Mouse (Mus musculus): ENCODE measurements around the gene Use1.
"Not testable (repeated sequence)": the region's sequence is repeated elsewhere in the genome, so short reads cannot be mapped to it uniquely, and the experiment has no call there.

Use1 gene

GRCm38 (mm10) chr8:71366771-71367528, at the start of gene Use1:
Use1 (plus strand) TSS chr8:71366848.
- DNase-seq (ENCODE audit: low spot score in 2 of 2), result peak; percentile 93

DNA sequence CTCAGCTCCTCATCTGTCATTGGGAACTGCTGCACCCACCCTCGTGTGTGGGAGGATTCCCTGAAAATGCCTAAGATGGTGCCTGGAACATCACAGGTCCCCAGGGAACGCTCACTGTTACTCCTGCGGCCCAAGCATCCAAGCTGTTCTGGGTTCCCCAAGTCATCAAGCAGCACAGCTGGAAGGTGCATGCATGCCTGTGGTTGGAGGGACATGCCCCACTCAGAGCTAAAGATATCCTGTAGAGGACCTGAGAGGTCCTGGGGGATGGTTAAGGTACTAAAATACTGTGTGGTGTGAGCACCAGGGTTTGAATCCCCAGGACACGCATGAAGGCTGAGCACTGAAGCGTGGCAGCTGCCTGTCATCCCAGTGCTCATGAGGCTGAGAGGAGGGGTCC, 48.0 kb upstream of the Use1 start:
- not testable (repeated sequence) for DNase-seq (ENCODE audit: low spot score in 2 of 2)

DNA sequence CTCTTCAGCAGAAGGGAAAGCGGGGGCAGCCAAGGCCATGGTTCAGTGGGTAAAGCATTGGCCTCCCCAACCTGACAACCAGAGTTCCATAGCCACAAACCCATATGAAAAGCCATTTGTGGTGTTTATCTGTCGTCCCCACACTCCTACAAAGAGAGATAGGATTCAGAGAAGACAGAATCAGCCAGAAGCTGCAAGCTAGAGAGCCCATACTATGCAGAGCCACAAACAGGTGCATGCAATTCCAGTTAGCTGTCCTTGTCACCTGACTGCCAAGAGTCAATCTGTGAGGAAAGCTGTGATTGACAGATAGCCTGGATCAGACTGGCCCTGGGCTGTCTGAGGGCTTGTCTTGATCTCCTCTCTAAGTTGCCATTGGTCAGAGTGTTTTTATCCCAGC, 46.9 kb upstream of the Use1 start:
- DNase-seq (ENCODE audit: low spot score in 2 of 2), result not testable (repeated sequence)

GRCm38 (mm10) chr8:71322939-71323338, 43.7 kb upstream of the Use1 start:
- DNase-seq (ENCODE audit: low spot score in 2 of 2), result no peak

DNA sequence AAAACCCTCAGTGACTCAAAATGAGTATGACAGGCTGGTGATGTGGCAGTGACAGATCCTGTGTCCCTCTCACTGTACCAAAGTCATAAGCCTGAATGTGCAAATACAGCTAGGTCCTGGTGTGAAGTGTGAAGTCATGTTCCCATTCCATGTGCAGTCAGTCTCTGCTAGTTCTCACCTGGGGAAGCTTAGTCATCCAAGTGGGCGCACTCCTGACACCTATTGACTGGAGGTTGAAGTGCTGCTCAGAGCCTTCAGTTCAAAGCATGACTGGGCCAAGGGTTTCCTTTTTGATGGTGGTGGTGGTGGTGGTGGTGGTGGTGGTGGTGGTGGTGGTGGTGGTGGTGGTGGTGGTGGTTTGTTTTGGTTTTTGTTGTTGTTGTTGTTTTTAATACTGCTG, 41.8 kb upstream of the Use1 start:
- DNase-seq (ENCODE audit: low spot score in 2 of 2), result peak in 1 of 2 experiments; percentile 50

DNA sequence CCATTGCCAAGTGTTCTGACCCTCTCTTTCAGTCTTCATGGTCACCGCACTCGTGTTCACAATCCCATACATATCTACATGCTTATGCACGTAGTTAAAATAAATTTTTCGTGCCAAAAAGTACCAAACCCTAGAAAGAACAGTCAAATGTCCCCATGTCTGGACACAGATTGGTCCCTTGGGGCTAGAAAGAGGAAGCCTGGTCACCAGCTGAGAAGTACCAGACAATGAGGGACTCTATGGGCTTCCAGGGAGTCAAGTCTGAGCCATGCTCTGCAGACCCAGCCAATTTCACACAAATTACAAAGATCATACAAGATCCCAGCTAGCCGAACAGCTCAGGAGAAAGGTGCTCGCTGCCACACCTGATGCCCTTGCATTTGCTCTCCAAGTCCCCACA, 28.8 kb upstream of the Use1 start:
- DNase-seq (ENCODE audit: low spot score in 2 of 2), result not testable (repeated sequence)

DNA sequence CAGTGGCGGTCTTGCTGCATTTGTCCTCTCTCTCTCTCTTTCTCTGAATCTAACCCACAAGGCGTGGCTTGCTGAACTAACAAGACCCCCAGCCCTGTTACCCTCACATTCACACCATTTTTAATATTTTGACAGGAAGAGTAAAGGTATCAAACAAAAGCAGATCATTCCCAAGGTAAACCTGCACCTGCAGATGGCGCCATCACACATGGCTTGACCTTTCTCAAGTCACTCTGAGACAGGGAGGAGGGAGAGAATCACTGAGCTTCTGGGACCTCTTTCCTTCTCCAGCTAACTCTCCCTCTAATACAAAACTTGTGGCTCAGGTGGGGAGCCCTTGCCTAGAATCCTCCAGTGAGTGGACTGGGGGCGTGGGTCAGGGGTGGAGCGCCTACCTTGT, 26.0 kb upstream of the Use1 start:
- peak; percentile 18 to 70 for DNase-seq (ENCODE audit: low spot score in 2 of 2)

DNA sequence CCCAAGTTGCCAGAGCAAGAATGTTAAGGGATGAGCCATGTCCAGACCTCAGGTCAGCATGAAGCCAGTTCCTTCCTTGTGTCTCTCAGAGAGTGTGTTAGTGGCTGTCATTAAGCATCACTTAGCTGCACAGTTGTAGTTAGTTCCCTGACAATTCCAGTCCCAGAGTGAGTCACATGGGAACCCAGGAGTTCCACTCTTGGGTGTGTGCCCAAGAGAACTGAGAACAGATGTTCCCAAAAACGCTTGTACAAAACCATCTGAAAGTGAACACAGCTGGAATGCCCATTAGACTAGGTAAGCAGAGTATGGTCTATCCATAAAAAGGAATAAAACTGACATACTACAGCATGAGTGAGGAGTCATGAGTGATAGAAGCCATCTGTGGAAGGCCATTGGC, 20.1 kb upstream of the Use1 start:
- DNase-seq (ENCODE audit: low spot score in 2 of 2), result no peak

DNA sequence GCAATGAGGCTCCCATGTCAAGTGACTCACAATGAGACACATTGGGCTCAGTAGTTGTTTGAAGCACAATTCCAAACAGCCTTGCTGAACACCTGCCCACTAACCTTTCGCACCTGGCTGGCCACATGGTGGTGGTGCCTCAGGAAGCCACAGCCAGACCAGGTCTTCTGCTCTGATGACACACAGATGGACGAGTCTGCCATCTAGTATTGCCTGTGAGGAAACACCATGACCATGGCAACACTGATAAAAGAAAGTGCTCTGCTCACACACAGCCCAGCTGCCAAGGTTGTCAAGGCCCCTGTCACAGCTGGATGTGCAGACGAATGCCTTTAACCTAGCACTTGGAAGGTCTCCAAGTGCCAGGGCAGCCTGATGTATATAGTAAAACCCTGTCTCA, 15.5 kb upstream of the Use1 start:
- DNase-seq (ENCODE audit: low spot score in 2 of 2), result no peak

DNA sequence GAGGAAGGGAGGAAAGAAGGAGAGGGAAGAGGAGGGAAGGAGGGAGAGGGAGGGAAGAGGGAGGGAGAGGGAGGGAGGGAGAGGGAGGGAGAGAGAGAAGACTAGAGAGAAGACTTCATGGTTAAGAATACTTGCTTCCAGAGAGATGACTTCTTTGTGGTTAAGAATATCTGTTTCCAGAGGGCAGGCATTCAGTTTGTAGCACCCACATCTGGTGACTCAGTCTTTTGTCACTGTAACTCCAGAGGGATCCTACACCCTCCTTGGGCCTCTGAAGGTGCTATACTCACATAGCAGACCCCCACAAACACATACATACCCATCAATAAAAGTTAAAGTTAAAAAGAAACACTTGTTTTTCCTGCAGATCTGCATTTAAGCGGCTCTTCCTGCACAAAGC, 15.1 kb upstream of the Use1 start:
- DNase-seq (ENCODE audit: low spot score in 2 of 2), result no peak

DNA sequence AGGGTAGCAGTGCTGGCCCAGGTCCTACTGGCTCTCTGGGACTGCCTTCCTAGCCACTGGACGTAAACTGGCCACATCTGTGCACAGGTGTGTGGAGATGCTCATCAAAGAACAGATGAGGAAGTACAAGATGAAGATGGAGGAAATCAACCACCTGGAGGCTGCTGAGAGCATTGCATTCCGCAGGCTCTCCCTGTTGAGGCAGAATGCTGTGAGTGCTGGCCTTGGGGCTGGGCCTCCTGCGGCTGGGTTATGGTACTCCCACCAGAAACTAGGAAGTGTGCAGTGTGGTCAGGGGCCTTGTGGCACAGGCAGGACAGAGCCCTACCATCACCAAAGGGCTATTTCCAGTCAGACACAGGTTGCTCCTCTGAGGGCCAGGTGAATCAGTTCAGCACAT, 8.6 kb upstream of the Use1 start:
- DNase-seq (ENCODE audit: low spot score in 2 of 2), result no peak

DNA sequence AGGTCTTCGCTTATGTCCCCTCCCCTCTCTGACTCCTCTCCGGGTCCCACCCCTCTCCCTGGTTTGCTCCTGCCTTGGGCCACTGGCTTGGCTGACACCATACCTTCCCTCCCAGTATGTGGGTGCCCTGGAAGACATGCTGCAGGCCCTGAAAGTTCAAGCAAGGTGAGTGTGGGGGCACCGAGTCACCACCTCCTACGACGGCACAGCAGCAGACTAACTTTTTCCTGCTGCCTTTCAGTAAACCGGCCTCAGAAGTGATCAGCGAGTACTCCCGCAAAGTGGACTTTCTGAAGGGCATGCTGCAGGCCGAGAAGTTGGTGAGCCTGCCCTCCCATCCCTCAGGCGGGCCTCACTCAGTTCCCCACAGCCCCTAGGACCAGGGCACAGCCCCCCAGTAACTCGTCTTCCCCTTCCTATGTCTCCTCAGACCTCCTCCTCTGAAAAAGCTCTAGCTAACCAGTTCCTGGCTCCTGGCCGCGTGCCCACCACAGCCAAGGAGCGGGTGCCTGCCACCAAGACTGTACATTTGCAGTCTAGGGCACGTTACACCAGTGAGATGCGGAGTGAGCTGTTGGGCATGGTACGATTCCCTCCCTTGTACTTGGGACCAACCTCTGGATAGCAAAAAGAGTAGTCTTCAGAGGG, 1.0 kb downstream of the Use1 start:
- DNase-seq (ENCODE audit: low spot score in 2 of 2), result no peak

DNA sequence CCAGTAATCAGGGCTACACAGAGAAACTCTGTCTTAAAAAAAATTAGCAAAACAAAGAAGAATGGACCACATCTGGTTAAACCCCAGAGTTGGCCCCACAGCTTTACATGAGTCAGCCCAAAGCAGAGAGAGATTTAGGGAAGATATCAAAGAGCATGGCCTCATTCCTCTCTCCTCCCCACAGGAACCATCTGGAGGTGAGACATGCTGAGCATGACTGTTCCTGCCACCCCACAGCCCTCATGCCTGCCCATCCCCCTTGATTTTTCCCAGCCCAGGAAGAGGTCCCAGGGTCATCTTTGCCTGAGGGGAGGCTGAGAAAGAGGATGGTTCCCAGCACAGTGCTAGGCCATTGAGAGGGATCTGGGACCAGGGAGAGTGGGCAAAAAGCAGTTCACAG, 1.7 kb downstream of the Use1 start:
- DNase-seq (ENCODE audit: low spot score in 2 of 2), result no peak

DNA sequence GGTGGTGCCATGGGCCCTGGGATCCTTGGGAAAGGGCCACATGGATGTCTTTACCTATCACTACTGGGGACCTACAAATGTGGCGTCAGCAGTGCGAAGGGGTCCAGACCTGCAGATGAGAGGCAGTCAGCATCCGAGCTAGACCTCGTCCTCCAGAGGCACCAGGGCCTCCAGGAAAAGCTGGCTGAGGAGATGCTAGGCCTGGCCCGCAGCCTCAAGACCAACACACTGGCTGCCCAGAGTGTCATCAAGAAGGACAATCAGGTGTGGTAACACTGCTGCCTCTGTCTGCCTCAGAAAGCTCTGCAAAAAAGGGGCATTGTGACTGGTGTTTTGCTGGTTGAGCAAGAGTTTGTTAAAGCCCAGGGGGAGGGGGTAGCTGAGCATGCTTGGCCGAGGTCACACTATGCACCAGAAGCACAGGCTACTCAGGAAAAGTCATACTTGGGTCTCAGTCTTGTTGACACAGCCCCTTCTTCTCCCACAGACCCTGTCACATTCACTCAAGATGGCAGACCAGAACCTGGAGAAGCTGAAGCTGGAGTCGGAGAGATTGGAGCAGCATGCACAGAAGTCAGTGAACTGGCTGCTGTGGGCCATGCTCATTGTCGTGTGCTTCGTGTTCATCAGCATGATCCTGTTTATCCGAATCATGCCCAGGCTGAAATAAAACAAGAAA, 2.5 kb downstream of the Use1 start:
- DNase-seq (ENCODE audit: low spot score in 2 of 2), result no peak

GRCm38 (mm10) chr8:71370711-71371235, 4.1 kb downstream of the Use1 start:
- DNase-seq (ENCODE audit: low spot score in 2 of 2), result no peak

DNA sequence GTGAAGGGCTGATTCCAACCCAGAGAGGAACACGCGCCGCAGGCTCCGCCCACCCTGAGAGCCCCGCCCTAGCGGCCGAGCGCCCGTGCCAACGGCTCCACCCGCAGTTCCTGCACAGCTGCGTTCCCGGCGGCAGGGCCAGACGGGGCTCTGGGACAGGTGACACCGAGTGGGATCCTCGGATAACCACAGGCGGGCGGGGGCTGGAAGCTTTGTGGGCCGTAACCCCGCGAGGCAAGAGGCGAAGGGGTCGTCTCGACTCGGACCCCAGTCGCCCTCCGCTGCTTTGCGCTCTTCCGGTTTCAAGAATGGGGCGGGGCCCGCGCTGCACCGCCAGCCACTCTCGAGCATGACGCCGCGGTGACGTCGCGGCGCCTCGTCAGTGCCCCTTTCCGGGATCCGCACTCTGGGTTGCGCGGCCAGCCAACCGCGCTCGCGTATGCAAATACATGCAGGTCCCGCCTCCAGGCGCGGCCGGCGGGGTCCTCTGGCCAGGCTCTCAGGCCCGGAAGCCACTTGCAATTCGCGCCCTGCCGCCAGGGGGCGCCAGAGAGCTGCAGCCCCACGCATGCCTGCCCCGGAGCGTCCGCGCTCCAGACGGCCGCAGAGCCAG, 4.7 kb downstream of the Use1 start, which contains the start of gene Ocel1:
Gene Ocel1, plus strand, starts transcription at position 63 of the 613 bp plus-strand sequence.
- peak; percentile 97 to 99 for DNase-seq (ENCODE audit: low spot score in 2 of 2)

DNA sequence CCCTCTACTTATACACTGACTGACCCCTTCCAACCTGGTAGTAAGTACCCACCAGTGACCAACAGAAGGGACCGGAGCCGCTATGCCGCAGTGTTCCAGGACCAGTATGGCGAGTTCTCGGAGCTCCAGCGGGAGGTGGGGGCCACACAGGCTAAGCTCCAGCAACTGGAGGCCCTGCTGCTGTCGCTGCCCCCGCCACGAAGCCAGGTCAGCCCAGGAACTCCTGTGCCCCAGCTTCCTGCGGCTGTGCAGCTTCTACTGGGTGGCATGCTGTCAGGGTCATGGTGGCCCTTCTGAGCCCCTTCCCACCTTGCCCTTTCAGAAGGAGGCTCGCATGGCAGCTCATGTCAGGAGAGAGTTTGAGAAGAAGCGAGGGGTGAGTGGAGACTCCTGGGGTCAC, 5.8 kb downstream of the Use1 start:
- no peak for DNase-seq (ENCODE audit: low spot score in 2 of 2)

GRCm38 (mm10) chr8:71373000-71373399, 6.4 kb downstream of the Use1 start:
- no peak for DNase-seq (ENCODE audit: low spot score in 2 of 2)

- DNase-seq (ENCODE audit: low spot score in 2 of 2), result peak in 1 of 2 experiments; percentile 50
Observed at GRCm38 (mm10) chr8:71374616-71375206, 8.1 kb downstream of the Use1 start.

- peak in 1 of 2 experiments; percentile 70 for DNase-seq (ENCODE audit: low spot score in 2 of 2)
Observed at GRCm38 (mm10) chr8:71375581-71376422, 9.2 kb downstream of the Use1 start.

Data from spleen, postnatal 10 days (tissue).